Mouse (Mus musculus) heart, embryonic 15.5 days (tissue): ENCODE results near the gene Psma2. TPM values are rescaled to one million over a fixed set of nuclear protein-coding genes. Genes with fewer than 3 reads are reported as not detected.

Experiments used
- ATAC-seq: fragments of 200-750 bp; cut with Nextera tagmentation; replicated peaks from 2 replicates; pipeline ENCODE4 v1.8.0; 2017; ENCODE audit warnings: low read depth, moderate TSS enrichment; ENCODE audit not compliant: insufficient number of reproducible peaks, insufficient read depth, low FRiP score
- H3K27ac ChIP-seq: fragments of 300-500 bp; sonication (generic); 2 replicates; pipeline ENCODE4 v1.5.1; 2015; ENCODE audit warnings: mild to moderate bottlenecking, inconsistent platforms
- H3K27me3 ChIP-seq: fragments of 300-500 bp; sonication (generic); 2 replicates; pipeline ENCODE4 v1.6.1; 2015; ENCODE audit warnings: inconsistent platforms
- H3K36me3 ChIP-seq: fragments of 300-500 bp; sonication (generic); 2 replicates; pipeline ENCODE4 v1.6.1; 2015; ENCODE audit warnings: mild to moderate bottlenecking, inconsistent platforms
- H3K4me1 ChIP-seq: fragments of 300-500 bp; sonication (generic); replicated peaks from 2 replicates; pipeline ENCODE4 v1.6.1; 2015; ENCODE audit warnings: inconsistent platforms
- H3K4me2 ChIP-seq: fragments of 300-500 bp; sonication (generic); 2 replicates; pipeline ENCODE4 v1.6.1; 2015; ENCODE audit warnings: inconsistent platforms, mild to moderate bottlenecking, moderate library complexity
- H3K4me3 ChIP-seq: fragments of 300-500 bp; sonication (generic); 2 replicates; pipeline ENCODE4 v1.5.1; 2015; ENCODE audit warnings: mild to moderate bottlenecking, inconsistent platforms
- H3K9ac ChIP-seq: fragments of 300-500 bp; sonication (generic); 2 replicates; pipeline ENCODE4 v1.6.1; 2015; ENCODE audit warnings: mild to moderate bottlenecking, inconsistent platforms
- H3K9me3 ChIP-seq: fragments of 300-500 bp; sonication (generic); replicated peaks from 2 replicates; pipeline ENCODE4 v1.6.1; 2016; ENCODE audit warnings: inconsistent platforms
- WGBS: fragments of 180-500 bp; shearing (Covaris S2); methylation state at CpG from one replicate; pipeline ENCODE4 v1.1.7; 2015; ENCODE audit warnings: mixed read lengths; 5-methylcytosine and 5-hydroxymethylcytosine counted together
- polyA plus RNA-seq: library from polyadenylated mRNA; unstranded; fragments of >200 nt; fragmentation: Nextera tagmentation; extraction: Ambion mirVana; gene quantifications from 2 replicates; pipeline ENCODE4 v1.2.1, GENCODE M21; 2015

The Psma2 gene
- polyA plus RNA-seq, 1 experiment from 2014 or later, result 126 TPM

DNA sequence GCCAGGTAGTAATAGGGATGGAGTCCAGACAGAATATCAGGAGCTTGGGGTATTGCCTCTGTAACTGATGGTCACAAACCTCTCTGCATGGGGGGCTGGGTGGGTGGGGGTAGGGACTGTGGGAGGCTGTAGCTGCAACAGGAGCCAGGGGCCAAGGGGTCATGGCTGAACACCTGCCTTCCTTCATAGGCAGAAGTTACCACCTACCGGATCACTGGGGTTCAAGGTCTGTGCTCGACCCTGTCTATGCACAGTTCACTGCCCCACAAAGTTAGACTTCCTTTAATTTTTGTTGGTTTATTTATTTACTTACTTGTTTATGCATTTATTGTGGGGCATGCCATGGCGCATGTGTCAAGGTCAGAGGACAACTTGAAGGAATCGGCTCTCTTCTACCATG lies 54.1 kb downstream of the Psma2 start:
- 78% methylated on average over 4 of the region's 4 CpGs for WGBS
- no peaks in the 10 kb centered on the region for H3K9me3 ChIP-seq
- no peak overlapping the region for H3K27ac ChIP-seq
- H3K4me1 ChIP-seq, result no peaks in the 10 kb centered on the region
- H3K36me3 ChIP-seq, result no peaks in the 10 kb centered on the region
- no peaks in the 10 kb centered on the region for H3K27me3 ChIP-seq
- no peak overlapping the region for H3K4me2 ChIP-seq
- H3K9ac ChIP-seq, result no peak overlapping the region
- H3K4me3 ChIP-seq, result no peak overlapping the region
- ATAC-seq, result no peak

DNA sequence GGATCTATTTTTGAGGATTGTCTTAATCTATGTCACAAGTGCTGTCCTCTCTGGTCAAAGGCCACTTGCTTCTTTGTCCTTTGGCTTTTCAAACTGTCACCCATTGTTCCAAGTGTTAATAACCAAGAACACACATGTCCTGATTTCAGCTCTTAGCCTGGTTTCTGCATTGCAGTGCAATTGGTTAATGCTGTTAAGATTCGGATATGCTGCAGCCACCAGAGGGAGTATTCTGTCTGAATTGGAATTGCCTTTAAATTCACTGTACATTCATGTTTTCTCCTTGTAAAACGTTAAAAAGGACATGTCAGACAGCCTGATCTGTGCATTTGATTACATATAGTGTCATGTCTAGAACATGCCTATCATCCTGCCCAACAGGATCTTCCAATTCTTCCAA lies 57.3 kb downstream of the Psma2 start:
- H3K9me3 ChIP-seq, result no peaks in the 10 kb centered on the region
- H3K36me3 ChIP-seq, result no peaks in the 10 kb centered on the region
- no peak overlapping the region for H3K9ac ChIP-seq
- no peak overlapping the region for H3K27ac ChIP-seq
- H3K4me3 ChIP-seq, result no peak overlapping the region
- no peaks in the 10 kb centered on the region for H3K27me3 ChIP-seq
- WGBS, result 28% methylated on average over 2 of the region's 2 CpGs
- no peak for ATAC-seq
- H3K4me1 ChIP-seq, result no peaks in the 10 kb centered on the region
- H3K4me2 ChIP-seq, result no peak overlapping the region

DNA sequence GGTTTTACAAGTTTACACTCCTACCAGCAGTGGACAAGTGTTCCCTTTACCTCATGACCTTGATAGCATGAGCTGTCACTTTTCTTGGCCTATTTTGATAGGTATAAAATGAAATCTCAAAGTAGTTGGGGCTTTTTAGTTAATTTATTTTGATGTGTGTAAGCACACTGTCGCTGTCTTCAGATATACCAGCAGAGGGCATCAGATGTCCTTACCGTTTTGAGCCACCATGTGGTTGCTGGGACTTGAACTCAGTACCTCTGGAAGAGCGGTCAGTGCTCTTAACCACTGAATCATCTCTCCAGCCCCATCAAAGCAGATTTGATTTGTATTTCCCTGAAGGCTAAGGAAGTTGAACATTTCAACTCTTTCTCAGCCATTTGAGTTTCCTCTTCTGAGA lies 75.9 kb downstream of the Psma2 start:
- no peaks in the 10 kb centered on the region for H3K27me3 ChIP-seq
- ATAC-seq, result no peak
- H3K9ac ChIP-seq, result no peak overlapping the region
- no peaks in the 10 kb centered on the region for H3K36me3 ChIP-seq
- WGBS, result 59% methylated on average over 3 of the region's 3 CpGs
- no peak overlapping the region for H3K4me2 ChIP-seq
- H3K4me3 ChIP-seq, result no peak overlapping the region
- no peaks in the 10 kb centered on the region for H3K4me1 ChIP-seq
- no peak overlapping the region for H3K27ac ChIP-seq
- H3K9me3 ChIP-seq, result no peaks in the 10 kb centered on the region

DNA sequence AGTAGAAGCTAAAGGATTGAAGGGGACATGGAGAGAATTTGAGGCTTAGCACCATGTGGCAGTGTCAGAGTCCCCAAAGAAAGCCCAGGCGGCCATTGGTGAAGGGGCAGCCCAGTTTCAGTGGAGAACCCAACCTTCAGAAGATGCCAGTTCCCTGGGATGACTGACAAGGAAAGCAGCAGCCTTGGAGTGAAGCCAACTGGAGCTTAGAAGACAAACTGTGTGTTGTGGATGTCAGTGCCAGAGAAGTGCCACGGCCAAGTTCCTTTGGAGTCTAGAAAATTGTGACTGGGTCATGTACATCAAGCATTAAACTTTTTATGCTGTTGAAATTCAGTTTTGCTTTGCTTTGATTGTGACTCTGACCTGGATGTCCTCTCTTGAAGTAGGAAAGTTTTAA lies 103.8 kb downstream of the Psma2 start:
- Histone ChIP-seq H3K36me3 (no peaks in the 10 kb centered on the region), H3K4me3 (no peak overlapping the region), H3K9ac (no peak overlapping the region), H3K4me1 (no peaks in the 10 kb centered on the region), H3K9me3 (no peaks in the 10 kb centered on the region), H3K27me3 (no peaks in the 10 kb centered on the region), H3K4me2 (no peak overlapping the region), H3K27ac (no peak overlapping the region)
- ATAC-seq, result no peak
- 56% methylated on average over 2 of the region's 2 CpGs for WGBS

DNA sequence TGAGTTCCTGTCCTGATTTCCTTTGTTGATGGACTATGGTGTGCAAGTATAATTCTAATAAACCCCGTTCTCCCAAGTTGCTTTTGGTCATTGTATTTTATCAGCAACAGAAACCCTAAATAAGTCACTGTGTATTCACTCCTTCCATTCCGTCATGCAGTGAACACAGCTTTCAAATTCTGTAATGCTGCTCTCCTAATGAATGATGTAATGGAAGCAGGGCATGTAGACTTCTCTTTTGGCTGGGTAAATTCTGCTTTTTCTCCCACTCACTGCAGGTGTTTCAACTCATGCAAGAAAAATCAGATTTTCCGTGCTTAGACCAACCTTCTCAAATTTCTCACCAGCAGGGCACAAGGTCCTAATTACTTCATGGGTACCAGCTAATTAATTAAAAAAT lies 104.7 kb downstream of the Psma2 start:
- Histone ChIP-seq H3K36me3 (no peaks in the 10 kb centered on the region), H3K4me3 (no peak overlapping the region), H3K27me3 (no peaks in the 10 kb centered on the region), H3K4me2 (no peak overlapping the region), H3K27ac (no peak overlapping the region), H3K9me3 (no peaks in the 10 kb centered on the region), H3K9ac (no peak overlapping the region), H3K4me1 (no peaks in the 10 kb centered on the region)
- ATAC-seq, result no peak
- WGBS, result 61% methylated on average over 3 of the region's 3 CpGs

Other genes starting within 250 kb of the Psma2 start
- 0.40 and 0.93 TPM in 2 replicates for gene Hecw1, start 90.0 kb upstream of the Psma2 start, polyA plus RNA-seq
- gene Mrpl32, start 75 bp upstream of the Psma2 start, polyA plus RNA-seq, result 93.9 and 115 TPM in 2 replicates
- gene AW209491, start 16.9 kb downstream of the Psma2 start, polyA plus RNA-seq, result 16.4 and 19.1 TPM in 2 replicates